Mouse (Mus musculus) stomach, embryonic 14.5 days (tissue): Measurements from ENCODE around the gene App. TPM values are rescaled to one million over a fixed set of nuclear protein-coding genes. Genes with fewer than 3 reads are reported as not detected.

ENCODE experiments used
- ATAC-seq: fragments of 200-750 bp; cut with Nextera tagmentation; 2 replicates; pipeline ENCODE4 v1.8.0; 2017; ENCODE audit warnings: low read depth, moderate TSS enrichment; ENCODE audit not compliant: insufficient number of reproducible peaks, insufficient read depth, low FRiP score
- H3K27ac ChIP-seq: fragments of 300-500 bp; sonication (generic); 2 replicates; pipeline ENCODE4 v1.5.1; 2014; ENCODE audit warnings: mild to moderate bottlenecking, low read length, moderate library complexity, mixed read lengths
- H3K27me3 ChIP-seq: fragments of 300-500 bp; sonication (generic); 2 replicates; pipeline ENCODE4 v1.6.1; 2014; ENCODE audit warnings: low read length, control low read depth, mixed read lengths; ENCODE audit not compliant: control insufficient read depth, insufficient read depth
- H3K36me3 ChIP-seq: fragments of 300-500 bp; sonication (generic); 2 replicates; pipeline ENCODE4 v1.6.1; 2014; ENCODE audit warnings: mild to moderate bottlenecking, control low read depth, low read length, moderate library complexity, mixed read lengths; ENCODE audit not compliant: control insufficient read depth, insufficient read depth
- H3K4me1 ChIP-seq: fragments of 300-500 bp; sonication (generic); 2 replicates; pipeline ENCODE4 v1.6.1; 2014; ENCODE audit warnings: low read length, control low read depth, mixed read lengths; ENCODE audit not compliant: control insufficient read depth, insufficient read depth
- H3K4me2 ChIP-seq: fragments of 300-500 bp; sonication (generic); replicated peaks from 2 replicates; pipeline ENCODE4 v1.6.1; 2014; ENCODE audit warnings: low read depth, low read length, control low read depth
- H3K4me3 ChIP-seq: fragments of 300-500 bp; sonication (generic); 2 replicates; pipeline ENCODE4 v1.5.1; 2014; ENCODE audit warnings: low read depth, low read length, control low read depth
- H3K9ac ChIP-seq: fragments of 300-500 bp; sonication (generic); replicated peaks from 2 replicates; pipeline ENCODE4 v1.6.1; 2014; ENCODE audit warnings: low read depth, mild to moderate bottlenecking, control low read depth, low read length, moderate library complexity, mixed read lengths
- H3K9me3 ChIP-seq: fragments of 300-500 bp; sonication (generic); 2 replicates; pipeline ENCODE4 v1.6.1; 2016; ENCODE audit warnings: low read depth, low read length, control low read depth; ENCODE audit not compliant: control insufficient read depth
- WGBS: fragments of 180-500 bp; shearing (Covaris S2); extraction: QIAGEN DNeasy Blood & Tissue Kit; methylation state at CpG from one replicate; pipeline ENCODE4 v1.1.7; 2014; 5-methylcytosine and 5-hydroxymethylcytosine counted together
- polyA plus RNA-seq: library from polyadenylated mRNA; unstranded; fragments of >200 nt; fragmentation: Nextera tagmentation; extraction: Ambion mirVana; gene quantifications from 2 replicates; pipeline ENCODE4 v1.2.1, GENCODE M21; 2014

The App gene
- polyA plus RNA-seq, 1 experiment from 2014 or later: 160 TPM

DNA sequence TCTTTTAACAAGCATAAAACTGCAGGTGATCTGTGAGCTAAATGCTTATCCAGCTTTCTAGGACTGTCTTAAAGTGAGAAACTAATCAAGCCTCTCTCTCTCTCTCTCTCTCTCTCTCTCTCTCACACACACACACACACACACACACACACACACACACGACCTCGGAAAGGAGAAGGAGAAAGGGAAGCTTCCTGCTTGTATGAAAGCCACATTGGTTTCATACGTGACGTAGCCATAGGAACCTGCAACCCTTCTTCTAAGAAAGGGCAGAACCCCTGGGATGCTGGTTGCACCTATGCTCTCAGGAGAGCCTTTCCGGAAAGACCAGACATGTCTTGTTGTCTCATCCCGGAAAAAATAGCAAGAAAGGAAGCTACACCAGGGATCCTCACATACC is 108.8 kb downstream of the App start:
- 88% methylated on average over 6 of the region's 6 CpGs for WGBS
- H3K4me3 ChIP-seq: no peak overlapping the region
- no peak overlapping the region for H3K9ac ChIP-seq
- H3K27ac ChIP-seq: no peak overlapping the region
- ATAC-seq: no peak
- no peaks in the 10 kb centered on the region for H3K9me3 ChIP-seq
- H3K4me1 ChIP-seq: no peaks in the 10 kb centered on the region
- H3K27me3 ChIP-seq: no peaks in the 10 kb centered on the region
- no peaks in the 10 kb centered on the region for H3K36me3 ChIP-seq
- no peak overlapping the region for H3K4me2 ChIP-seq

DNA sequence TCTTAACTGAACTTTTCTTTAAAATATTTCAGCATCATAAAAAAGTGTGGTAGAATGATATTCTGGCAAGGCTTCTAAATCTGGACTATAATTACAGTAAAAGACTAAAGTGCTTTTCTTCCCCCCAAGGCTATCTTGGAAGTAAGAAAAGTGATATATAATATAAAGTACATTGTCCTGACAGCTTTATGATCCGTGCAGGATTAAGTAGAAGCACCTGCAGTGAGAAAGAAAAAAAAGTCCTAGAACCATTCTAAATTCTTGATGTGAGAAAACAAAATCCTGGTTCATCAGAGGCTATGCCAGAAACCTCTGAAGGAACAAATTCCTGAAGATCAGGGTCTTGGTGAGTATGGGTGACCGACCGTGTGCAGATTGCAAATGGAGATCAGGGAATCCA is 110.8 kb downstream of the App start:
- Histone ChIP-seq H3K27ac (no peak overlapping the region), H3K9me3 (no peaks in the 10 kb centered on the region), H3K9ac (no peak overlapping the region), H3K27me3 (no peaks in the 10 kb centered on the region), H3K4me1 (0 out of 2 replicates have a peak, but pooled peaks cover 9% of the 10 kb centered on the region), H3K4me2 (no peak overlapping the region), H3K36me3 (no peaks in the 10 kb centered on the region), H3K4me3 (no peak overlapping the region)
- WGBS: 80% methylated on average over 3 of the region's 3 CpGs
- no peak for ATAC-seq

DNA sequence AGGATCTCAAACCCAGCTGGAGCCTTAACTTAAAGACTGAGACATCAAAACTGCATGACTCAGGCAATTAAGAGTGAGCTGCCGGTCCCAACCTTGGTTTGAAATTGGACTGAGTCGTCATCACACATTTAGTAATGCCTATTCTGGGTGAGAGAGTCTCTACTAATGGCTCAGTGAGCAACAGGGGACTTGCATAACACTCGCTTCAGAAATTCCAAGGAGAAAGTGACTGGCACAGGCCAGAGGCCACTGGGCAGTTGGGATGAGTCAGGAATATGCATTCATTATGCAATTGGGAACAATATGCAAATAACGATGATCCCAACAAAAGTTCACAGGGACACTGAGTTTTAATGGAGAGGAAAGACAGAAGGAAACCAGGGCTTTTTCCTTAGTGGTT is 111.8 kb downstream of the App start:
- Histone ChIP-seq H3K9ac (no peak overlapping the region), H3K27me3 (no peaks in the 10 kb centered on the region), H3K4me2 (no peak overlapping the region), H3K9me3 (no peaks in the 10 kb centered on the region), H3K4me3 (no peak overlapping the region), H3K4me1 (0 out of 2 replicates have a peak, but pooled peaks cover 9% of the 10 kb centered on the region), H3K27ac (no peak overlapping the region), H3K36me3 (no peaks in the 10 kb centered on the region)
- ATAC-seq: no peak
- WGBS: 92% methylated on average over 4 of the region's 4 CpGs

DNA sequence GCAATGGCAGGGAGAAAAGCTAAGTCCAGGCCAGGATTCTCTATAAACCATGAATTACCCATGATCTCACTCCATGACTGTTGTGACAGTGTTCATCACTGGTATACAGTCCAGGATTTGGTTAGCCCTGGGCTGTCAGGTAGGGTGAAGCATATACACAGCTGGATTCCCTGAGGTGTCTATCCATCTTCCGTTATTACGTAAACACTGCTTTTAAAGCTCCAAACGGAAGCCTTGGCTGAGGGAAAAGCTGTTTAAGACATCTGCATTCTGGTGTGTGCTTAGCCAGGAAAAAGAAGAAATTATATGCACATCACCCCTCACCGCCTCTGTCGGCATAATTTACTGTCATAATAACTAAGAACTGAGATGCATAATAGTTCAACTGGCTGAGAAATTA is 115.4 kb downstream of the App start:
- WGBS: 35% methylated on average over 5 of the region's 5 CpGs
- no peak overlapping the region for H3K4me3 ChIP-seq

DNA sequence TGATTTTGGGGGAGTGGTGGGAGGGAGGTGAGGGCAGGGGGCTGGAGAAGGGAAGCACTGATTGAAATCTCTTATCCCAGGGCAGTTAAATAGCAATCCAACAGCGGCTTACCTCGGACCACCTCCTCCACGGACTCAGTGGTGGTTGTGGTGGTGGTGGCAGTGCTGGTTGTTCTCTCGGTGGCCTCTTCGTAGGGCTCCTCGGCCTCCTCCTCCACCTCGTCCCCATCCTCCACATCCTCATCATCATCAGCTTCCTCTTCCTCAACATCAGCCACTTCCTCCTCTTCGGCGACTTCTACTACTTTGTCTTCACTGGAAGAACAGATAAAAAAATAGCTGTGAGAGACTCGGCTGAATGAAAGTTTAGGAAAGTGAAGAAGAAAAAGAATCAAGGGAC is 117.4 kb downstream of the App start:
- no peak overlapping the region for H3K4me3 ChIP-seq
- peaks cover 5% of the 10 kb centered on the region for H3K36me3 ChIP-seq
- no peak overlapping the region for H3K4me2 ChIP-seq
- ATAC-seq: no peak
- H3K27ac ChIP-seq: no peak overlapping the region
- 0 out of 2 replicates have a peak, but pooled peaks cover 9% of the 10 kb centered on the region for H3K4me1 ChIP-seq
- 93% methylated on average over 10 of the region's 10 CpGs for WGBS
- no peak overlapping the region for H3K9ac ChIP-seq
- H3K27me3 ChIP-seq: no peaks in the 10 kb centered on the region
- no peaks in the 10 kb centered on the region for H3K9me3 ChIP-seq

More for the DNA sequence above, 115.4 kb downstream of the App start:
- H3K4me1 ChIP-seq: 0 out of 2 replicates have a peak, but pooled peaks cover 9% of the 10 kb centered on the region
- H3K27ac ChIP-seq: no peak overlapping the region
- H3K4me2 ChIP-seq: no peak overlapping the region
- no peaks in the 10 kb centered on the region for H3K9me3 ChIP-seq
- no peak overlapping the region for H3K9ac ChIP-seq
- no peak for ATAC-seq
- no peaks in the 10 kb centered on the region for H3K27me3 ChIP-seq
- peaks cover 5% of the 10 kb centered on the region for H3K36me3 ChIP-seq

DNA sequence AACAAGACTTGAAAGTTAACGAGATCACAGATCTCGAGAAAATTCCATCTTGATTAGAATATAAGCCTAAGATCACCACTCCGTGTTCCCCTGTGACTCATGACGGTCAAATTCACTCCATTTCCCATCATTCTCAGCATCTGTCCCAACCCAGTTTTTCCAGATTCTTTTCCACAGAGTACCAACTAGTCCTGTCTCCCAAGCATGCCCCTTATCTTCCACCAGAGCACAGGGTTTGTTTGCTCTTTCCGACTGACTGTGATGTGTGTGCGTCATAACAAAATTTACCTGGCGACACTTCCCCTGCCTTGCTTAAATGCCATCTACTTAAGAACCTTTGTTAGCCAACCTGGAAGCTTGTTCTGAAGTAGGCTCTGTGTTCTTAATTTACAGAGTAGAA is 119.6 kb downstream of the App start:
- H3K27me3 ChIP-seq: no peaks in the 10 kb centered on the region
- no peak overlapping the region for H3K4me2 ChIP-seq
- H3K4me1 ChIP-seq: 0 out of 2 replicates have a peak, but pooled peaks cover 6% of the 10 kb centered on the region
- no peak overlapping the region for H3K27ac ChIP-seq
- WGBS: 76% methylated on average over 7 of the region's 7 CpGs
- H3K36me3 ChIP-seq: peaks cover 5% of the 10 kb centered on the region
- H3K9ac ChIP-seq: no peak overlapping the region
- H3K9me3 ChIP-seq: no peaks in the 10 kb centered on the region
- H3K4me3 ChIP-seq: no peak overlapping the region
- ATAC-seq: 0 out of 2 replicates have a peak, but pooled peaks have one; percentile 69

DNA sequence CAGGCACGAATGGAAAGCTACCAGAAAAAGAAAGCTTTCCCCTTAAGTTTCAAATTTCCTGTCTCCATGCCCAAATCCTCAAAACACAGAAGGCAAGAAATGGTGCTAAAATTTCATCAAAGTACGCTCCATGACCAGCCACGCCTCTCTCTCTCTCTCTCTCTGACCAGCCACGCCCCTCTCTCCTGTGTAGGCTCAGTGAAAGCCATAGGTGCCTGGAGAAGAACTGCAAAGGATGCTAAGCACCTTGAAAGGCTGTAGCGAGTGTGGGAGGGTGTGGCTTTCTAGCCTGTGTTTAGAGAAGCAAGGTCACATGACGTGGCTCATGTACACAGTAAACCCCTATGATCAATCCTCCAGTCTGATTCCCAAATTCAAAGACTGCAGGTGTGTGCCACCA is 126.3 kb downstream of the App start:
- Histone ChIP-seq H3K9ac (no peak overlapping the region), H3K4me3 (no peak overlapping the region), H3K9me3 (no peaks in the 10 kb centered on the region), H3K4me1 (0 out of 2 replicates have a peak, but pooled peaks cover 2% of the 10 kb centered on the region), H3K27me3 (no peaks in the 10 kb centered on the region), H3K36me3 (no peaks in the 10 kb centered on the region; the same call in 1 of the 2 replicates), H3K4me2 (no peak overlapping the region), H3K27ac (no peak overlapping the region)
- ATAC-seq: no peak
- 57% methylated on average over 6 of the region's 6 CpGs for WGBS

DNA sequence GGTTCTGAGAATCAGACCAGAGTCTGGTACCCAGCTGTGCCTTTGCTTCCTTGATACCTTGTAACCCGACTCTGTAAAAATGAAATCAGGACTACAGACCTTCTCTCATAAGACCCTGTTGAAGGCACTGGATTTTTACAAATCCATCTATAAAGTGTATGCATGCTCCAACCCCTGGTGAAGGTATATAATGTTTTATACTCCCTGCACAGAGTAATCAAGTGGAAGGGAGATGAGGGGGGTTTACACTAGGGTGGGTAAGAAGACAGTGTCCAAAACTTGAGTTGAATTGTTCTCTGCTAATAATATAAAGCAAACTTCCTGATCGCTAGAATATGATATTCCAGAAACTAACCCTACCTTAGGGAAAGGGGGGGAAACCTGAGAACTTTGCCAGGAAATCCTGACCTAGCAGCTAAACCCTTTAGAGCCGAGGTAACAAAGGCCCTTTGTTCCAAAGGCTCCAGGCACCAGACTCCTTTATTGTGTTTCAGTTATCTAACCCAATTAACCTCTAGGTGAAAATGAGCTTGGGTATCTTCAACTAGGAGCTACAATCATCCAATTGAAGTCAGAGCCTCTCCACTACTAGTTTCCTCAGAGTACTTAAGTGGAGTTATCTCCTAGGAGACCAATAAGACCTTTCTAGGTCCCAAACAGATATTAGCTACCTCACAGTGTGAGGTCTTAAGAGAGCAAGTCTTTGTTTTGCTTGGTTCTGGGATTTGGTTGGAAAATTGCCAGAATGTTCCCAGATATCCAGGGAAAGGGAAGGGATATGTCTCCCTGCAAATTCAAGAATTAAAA is 132.2 kb downstream of the App start:
- H3K4me3 ChIP-seq: no peak overlapping the region
- H3K9ac ChIP-seq: no peak overlapping the region
- no peaks in the 10 kb centered on the region for H3K4me1 ChIP-seq
- no peaks in the 10 kb centered on the region for H3K27me3 ChIP-seq
- WGBS: 60% methylated on average over 3 of the region's 3 CpGs
- H3K27ac ChIP-seq: no peak overlapping the region
- no peaks in the 10 kb centered on the region for H3K9me3 ChIP-seq
- ATAC-seq: no peak
- no peaks in the 10 kb centered on the region; the same call in 1 of the 2 replicates for H3K36me3 ChIP-seq
- no peak overlapping the region for H3K4me2 ChIP-seq
